ENCODE assay signal across 1 mouse cellular context in genomic region chr16:4965392-4966129, GRCm38 (mm10).
TF ChIP-seq lines count a peak whose summit lies in the region.

No protein-coding gene starts in this region.

TF ChIP-seq in MEL, 35 proteins besides CTCF, POLR2A, EP300 and RAD21:
- TF ChIP-seq RCOR1 (IDR thresholded peaks at IDR 0.05; ENCODE audit: low read depth, low read length), result no peak
- TF ChIP-seq MAX (IDR thresholded peaks at IDR 0.05; ENCODE audit: low read length), result no peak
- no peak for TF ChIP-seq CHD2 (IDR thresholded peaks at IDR 0.05; ENCODE audit: low read length)
- TF ChIP-seq MAFK (IDR thresholded peaks at IDR 0.05; ENCODE audit: borderline replicate concordance, low read depth, low read length), result no peak
- no peak for TF ChIP-seq POLR2AphosphoS2 (IDR thresholded peaks at IDR 0.05; ENCODE audit: low read length)
- no peak for TF ChIP-seq ZC3H11A (IDR thresholded peaks at IDR 0.05; ENCODE audit: low read depth, low read length)
